Mouse (Mus musculus) midbrain, embryonic 16.5 days (tissue): Measurements from ENCODE around the gene Itih4. TPM values are rescaled to one million over a fixed set of nuclear protein-coding genes. Genes with fewer than 3 reads are reported as not detected.

Experiments
- ATAC-seq: fragments of 200-750 bp; cut with Nextera tagmentation; 2 replicates; pipeline ENCODE4 v1.8.0; 2017; ENCODE audit warnings: moderate TSS enrichment
- H3K27ac ChIP-seq: fragments of 300-500 bp; sonication (generic); 2 replicates; pipeline ENCODE4 v1.5.1; 2014; ENCODE audit warnings: mild to moderate bottlenecking, low read length, mixed read lengths
- H3K27me3 ChIP-seq: fragments of 300-500 bp; sonication (generic); 2 replicates; pipeline ENCODE4 v1.6.1; 2014; ENCODE audit warnings: low read depth, low read length, mixed read lengths; ENCODE audit not compliant: control insufficient read depth, insufficient read depth
- H3K36me3 ChIP-seq: fragments of 300-500 bp; sonication (generic); 2 replicates; pipeline ENCODE4 v1.6.1; 2014; ENCODE audit warnings: mild to moderate bottlenecking, low read length, moderate library complexity, mixed read lengths; ENCODE audit not compliant: control insufficient read depth, insufficient read depth
- H3K4me1 ChIP-seq: fragments of 300-500 bp; sonication (generic); 2 replicates; pipeline ENCODE4 v1.6.1; 2014; ENCODE audit warnings: mild to moderate bottlenecking, low read length, mixed read lengths; ENCODE audit not compliant: control insufficient read depth, insufficient read depth
- H3K4me2 ChIP-seq: fragments of 300-500 bp; sonication (generic); 2 replicates; pipeline ENCODE4 v1.6.1; 2014; ENCODE audit warnings: mild to moderate bottlenecking, low read length, mixed read lengths
- H3K4me3 ChIP-seq: fragments of 300-500 bp; sonication (generic); 2 replicates; pipeline ENCODE4 v1.5.1; 2014; ENCODE audit warnings: low read depth, mild to moderate bottlenecking, low read length, moderate library complexity, mixed read lengths
- H3K9ac ChIP-seq: fragments of 300-500 bp; sonication (generic); 2 replicates; pipeline ENCODE4 v1.6.1; 2014; ENCODE audit warnings: low read depth, low read length, mixed read lengths
- H3K9me3 ChIP-seq: fragments of 300-500 bp; sonication (generic); replicated peaks from 2 replicates; pipeline ENCODE4 v1.6.1; 2014; ENCODE audit warnings: mild to moderate bottlenecking, low read length, mixed read lengths; ENCODE audit not compliant: control insufficient read depth, poor library complexity, severe bottlenecking
- WGBS: fragments of 180-500 bp; shearing (Covaris S2); extraction: QIAGEN DNeasy Blood & Tissue Kit; methylation state at CpG from one replicate; pipeline ENCODE4 v1.1.7; 2014; 5-methylcytosine and 5-hydroxymethylcytosine counted together
- polyA plus RNA-seq: library from polyadenylated mRNA; unstranded; fragments of >200 nt; fragmentation: Nextera tagmentation; extraction: Ambion mirVana; gene quantifications from 2 replicates; pipeline ENCODE4 v1.2.1, GENCODE M21; 2015

Gene Itih4
- not detected in 2 replicates for polyA plus RNA-seq

- Histone ChIP-seq H3K4me2 (no peak within 1 kb of the TSS), H3K4me3 (no peak within 1 kb of the TSS), H3K9ac (no peak within 1 kb of the TSS), H3K9me3 (no peaks in the 10 kb centered on the region), H3K27me3 (no peaks in the 10 kb centered on the region), H3K4me1 (no peaks in the 10 kb centered on the region), H3K36me3 (no peaks in the 10 kb centered on the region), H3K27ac (no peak within 1 kb of the TSS)
- 92% methylated on average over 3 of the region's 3 CpGs for WGBS
- no peak for ATAC-seq
These were observed at the start of gene Itih4 for GRCm38 (mm10) chr14:30886204-30886603. Gene Itih4 (plus strand): TSS chr14:30886476.

GRCm38 (mm10) chr14:30837416-30837996 is 48.8 kb upstream of the Itih4 start:
- WGBS, result 94% methylated on average over 14 of the region's 14 CpGs
- ATAC-seq, result no peak
- Histone ChIP-seq H3K27ac (no peak overlapping the region), H3K4me3 (no peak overlapping the region), H3K4me1 (no peaks in the 10 kb centered on the region), H3K36me3 (peaks cover 10% of the 10 kb centered on the region; the same call in 1 of the 2 replicates), H3K9me3 (no peaks in the 10 kb centered on the region), H3K9ac (no peak overlapping the region), H3K27me3 (no peaks in the 10 kb centered on the region), H3K4me2 (no peak overlapping the region)

- WGBS, result 92% methylated on average over 3 of the region's 3 CpGs
These were observed 42.6 kb upstream of the Itih4 start for GRCm38 (mm10) chr14:30843701-30844100.

GRCm38 (mm10) chr14:30850504-30850903 is 35.8 kb upstream of the Itih4 start:
- H3K4me2 ChIP-seq, result no peak overlapping the region
- H3K4me3 ChIP-seq, result no peak overlapping the region
- no peaks in the 10 kb centered on the region for H3K9me3 ChIP-seq
- H3K27ac ChIP-seq, result no peak overlapping the region
- no peaks in the 10 kb centered on the region for H3K27me3 ChIP-seq
- 93% methylated on average over 5 of the region's 5 CpGs for WGBS
- no peaks in the 10 kb centered on the region for H3K4me1 ChIP-seq
- no peak overlapping the region for H3K9ac ChIP-seq
- no peaks in the 10 kb centered on the region for H3K36me3 ChIP-seq
- ATAC-seq, result no peak

More at GRCm38 (mm10) chr14:30843701-30844100, 42.6 kb upstream of the Itih4 start:
- H3K36me3 ChIP-seq, result no peaks in the 10 kb centered on the region
- H3K4me3 ChIP-seq, result no peak overlapping the region
- no peak overlapping the region for H3K4me2 ChIP-seq
- no peak for ATAC-seq
- no peaks in the 10 kb centered on the region for H3K27me3 ChIP-seq
- no peak overlapping the region for H3K27ac ChIP-seq
- H3K9ac ChIP-seq, result no peak overlapping the region
- H3K9me3 ChIP-seq, result no peaks in the 10 kb centered on the region
- no peaks in the 10 kb centered on the region for H3K4me1 ChIP-seq

- WGBS, result 89% methylated on average over 5 of the region's 5 CpGs
- Histone ChIP-seq H3K4me1 (no peaks in the 10 kb centered on the region), H3K4me2 (no peak overlapping the region), H3K36me3 (no peaks in the 10 kb centered on the region), H3K9me3 (no peaks in the 10 kb centered on the region), H3K27ac (no peak overlapping the region), H3K4me3 (no peak overlapping the region), H3K9ac (no peak overlapping the region), H3K27me3 (no peaks in the 10 kb centered on the region)
- no peak for ATAC-seq
These were observed 34.0 kb upstream of the Itih4 start for GRCm38 (mm10) chr14:30852325-30852724.

- ATAC-seq, result no peak
- WGBS, result 98% methylated on average over 3 of the region's 3 CpGs
These were observed 31.0 kb upstream of the Itih4 start for GRCm38 (mm10) chr14:30855316-30855715.

GRCm38 (mm10) chr14:30856885-30857507 is 29.3 kb upstream of the Itih4 start:
- 90% methylated on average over 10 of the region's 10 CpGs for WGBS
- H3K27me3 ChIP-seq, result no peaks in the 10 kb centered on the region

More at GRCm38 (mm10) chr14:30855316-30855715, 31.0 kb upstream of the Itih4 start:
- Histone ChIP-seq H3K4me2 (no peak overlapping the region), H3K9ac (no peak overlapping the region), H3K4me3 (no peak overlapping the region), H3K27ac (no peak overlapping the region), H3K4me1 (no peaks in the 10 kb centered on the region), H3K36me3 (no peaks in the 10 kb centered on the region), H3K27me3 (no peaks in the 10 kb centered on the region), H3K9me3 (no peaks in the 10 kb centered on the region)

GRCm38 (mm10) chr14:30857990-30858389 is 28.3 kb upstream of the Itih4 start:
- WGBS, result 84% methylated on average over 4 of the region's 4 CpGs

More at GRCm38 (mm10) chr14:30856885-30857507, 29.3 kb upstream of the Itih4 start:
- Histone ChIP-seq H3K27ac (no peak overlapping the region), H3K4me2 (no peak overlapping the region), H3K9ac (no peak overlapping the region), H3K36me3 (no peaks in the 10 kb centered on the region), H3K4me3 (no peak overlapping the region), H3K9me3 (no peaks in the 10 kb centered on the region), H3K4me1 (no peaks in the 10 kb centered on the region)
- ATAC-seq, result no peak

GRCm38 (mm10) chr14:30861421-30862125 is 24.7 kb upstream of the Itih4 start:
- Histone ChIP-seq H3K36me3 (peaks cover 10% of the 10 kb centered on the region), H3K4me1 (no peaks in the 10 kb centered on the region), H3K4me3 (no peak overlapping the region), H3K9ac (no peak overlapping the region), H3K27ac (no peak overlapping the region), H3K27me3 (no peaks in the 10 kb centered on the region), H3K4me2 (no peak overlapping the region), H3K9me3 (no peaks in the 10 kb centered on the region)
- ATAC-seq, result no peak
- 77% methylated on average over 16 of the region's 16 CpGs for WGBS

More at GRCm38 (mm10) chr14:30857990-30858389, 28.3 kb upstream of the Itih4 start:
- H3K4me3 ChIP-seq, result no peak overlapping the region
- H3K36me3 ChIP-seq, result no peaks in the 10 kb centered on the region
- H3K27me3 ChIP-seq, result no peaks in the 10 kb centered on the region
- H3K4me2 ChIP-seq, result no peak overlapping the region
- no peaks in the 10 kb centered on the region for H3K4me1 ChIP-seq
- H3K27ac ChIP-seq, result no peak overlapping the region
- H3K9ac ChIP-seq, result no peak overlapping the region
- H3K9me3 ChIP-seq, result no peaks in the 10 kb centered on the region
- no peak for ATAC-seq
